11 mouse cellular contexts compared by ENCODE assay signal in genomic region chr8:119427634-119428349, GRCm38 (mm10). TPM values are rescaled to one million over a fixed set of nuclear protein-coding genes. Genes with fewer than 3 reads are reported as not detected.
DNase-seq lines count a peak whose midpoint lies in the region; ATAC-seq and TF ChIP-seq lines count a peak whose summit lies in the region.
"Had no signal": no experiment of that assay in that cellular context is flagged by ENCODE, and none has a peak within 500 bp of the region (broad histone marks: within the 10 kb centered on the region; RNA-seq: fewer than 3 reads in every experiment).

No protein-coding gene starts in this region.

- H3K27me3 ChIP-seq in spleen, adult 2 months (ENCODE audit: control insufficient read depth, insufficient read depth, low read length), result no peaks in the 10 kb centered on the region
- H3K27me3 ChIP-seq: embryonic facial prominence, embryonic 12.5 days had no signal

- ATAC-seq in neutrophil, adult 5-6 weeks (ENCODE audit: extremely low read depth, insufficient number of reproducible peaks, low FRiP score, poor library complexity, severe bottlenecking), result 0 out of 2 replicates have a peak, but pooled peaks have one; percentile 4
- ATAC-seq: intestine, postnatal 0 days had no signal

- peak; percentile 76 for DNase-seq in adrenal gland, postnatal 10 days
- DNase-seq in adrenal gland, adult 18-20 months (ENCODE audit: low spot score in 2 of 2), result no peak
- DNase-seq in spleen, adult 2 months (ENCODE audit: low read depth in 1 of 2, low spot score in 2 of 2), result peak in 1 of 2 experiments; percentile 53
- no peak for DNase-seq in spleen, postnatal 14 days (ENCODE audit: low spot score in 2 of 2)
- peak; percentile 68 to 71 for DNase-seq in cerebellum, postnatal 14 days
- no peak for DNase-seq in left cerebral cortex, adult 8-10 months (ENCODE audit: low spot score in 2 of 2)
- DNase-seq in lung, adult 2 months, result no peak
- DNase-seq: lung, postnatal 10 days had no signal

- H3K27ac ChIP-seq in spleen, adult 2 months (ENCODE audit: insufficient read depth, low read length), result peak overlapping the region; percentile 30; the same call in 1 of the 2 replicates
- H3K27ac ChIP-seq: embryonic facial prominence, embryonic 12.5 days had no signal

- no peak overlapping the region for H3K4me3 ChIP-seq in spleen, adult 2 months (ENCODE audit: extremely low read depth, insufficient read depth, insufficient read length)
- no peak overlapping the region for H3K4me3 ChIP-seq in lung, adult 2 months (replicated peaks; ENCODE audit: extremely low read depth, low read depth, low read length)
- H3K4me3 ChIP-seq: embryonic facial prominence, embryonic 12.5 days had no signal

- no peak for TF ChIP-seq POLR2A in spleen, adult 2 months (IDR thresholded peaks at IDR 0.05; ENCODE audit: low read depth, low read length)
- TF ChIP-seq POLR2A in lung, adult 2 months (IDR thresholded peaks at IDR 0.05; ENCODE audit: borderline replicate concordance, extremely low read depth, low read depth, low read length), result no peak

- no peak for TF ChIP-seq CTCF in spleen, adult 2 months (IDR thresholded peaks at IDR 0.05; ENCODE audit: extremely low read depth, insufficient read depth, insufficient read length, insufficient replicate concordance)
- no peak for TF ChIP-seq CTCF in lung, adult 2 months (IDR thresholded peaks at IDR 0.05; ENCODE audit: insufficient read depth, low read length)

- H3K36me3 ChIP-seq in spleen, adult 2 months (ENCODE audit: control insufficient read depth, insufficient read depth, low read length), result no peaks in the 10 kb centered on the region
- H3K36me3 ChIP-seq: embryonic facial prominence, embryonic 12.5 days had no signal

- WGBS in spleen, adult 2 months, result 44% methylated on average over 12 of the region's 12 CpGs
- WGBS in lung, adult 2 months, result 66% methylated on average over 12 of the region's 12 CpGs

- peaks cover 55% of the 10 kb centered on the region for H3K4me1 ChIP-seq in spleen, adult 2 months (ENCODE audit: control insufficient read depth, insufficient read depth, insufficient read length)
- H3K4me1 ChIP-seq in lung, adult 2 months (ENCODE audit: control insufficient read depth, insufficient read depth, low read length), result peaks cover 34% of the 10 kb centered on the region

RNA-seq across cellular contexts. Expression of gene Osgin1, which starts 6.1 kb away (rescaled TPM):
- total RNA-seq in adrenal gland, postnatal 10 days (2021), result 10 to 100 TPM; 72.1 to 81.4 TPM
- 100 to 1,000 TPM; 161 to 218 TPM for total RNA-seq in adrenal gland, adult 18-20 months (2021)
- polyA plus RNA-seq in spleen, adult 2 months (2012; rRNA removed), result 15.6 and 20.7 TPM in 2 replicates
- 33.6 and 37.2 TPM in 2 replicates for total RNA-seq in neutrophil, adult 5-6 weeks (2017)
- total RNA-seq in left cerebral cortex, adult 8-10 months (2022), result 1 to 10 TPM in 1 of 4 experiments, under 1 TPM in 3; 0.39 to 1.5 (median 0.74) TPM
- 48.8 and 57.9 TPM in 2 replicates for polyA plus RNA-seq in lung, adult 2 months (2012; rRNA removed)

RNA-seq across cellular contexts. Expression of gene Necab2, which starts 18.7 kb away (rescaled TPM):
- 10 to 100 TPM in 1 of 2 experiments, 1 to 10 TPM in 1; 9.4 to 11.9 TPM for total RNA-seq in adrenal gland, postnatal 10 days (2021)
- 1 to 10 TPM; 6.2 to 8.6 TPM for total RNA-seq in adrenal gland, adult 18-20 months (2021)
- 0.23 and 0.27 TPM in 2 replicates for polyA plus RNA-seq in spleen, adult 2 months (2012; rRNA removed)
- not detected in 2 replicates for total RNA-seq in neutrophil, adult 5-6 weeks (2017)
- 10 to 100 TPM; 91.8 to 100.0 (median 96.7) TPM for total RNA-seq in left cerebral cortex, adult 8-10 months (2022)
- 0.63 and 1.0 TPM in 2 replicates for polyA plus RNA-seq in lung, adult 2 months (2012; rRNA removed)

RNA-seq across cellular contexts. Expression of gene Mlycd, which starts 33.1 kb away (rescaled TPM):
- total RNA-seq in adrenal gland, postnatal 10 days (2021), result 10 to 100 TPM; 69.7 to 86.6 TPM
- 10 to 100 TPM; 51.7 to 57.8 TPM for total RNA-seq in adrenal gland, adult 18-20 months (2021)
- 17.8 and 23.6 TPM in 2 replicates for polyA plus RNA-seq in spleen, adult 2 months (2012; rRNA removed)
- 10.9 and 11.8 TPM in 2 replicates for total RNA-seq in neutrophil, adult 5-6 weeks (2017)
- total RNA-seq in left cerebral cortex, adult 8-10 months (2022), result 10 to 100 TPM; 29.0 to 31.0 (median 30.1) TPM
- polyA plus RNA-seq in lung, adult 2 months (2012; rRNA removed), result 26.9 and 32.0 TPM in 2 replicates

Comparison
In these comparisons a context has a peak if more than half of its experiments do, and no peak if none do; other contexts are left out.
1. DNase-seq: peak in adrenal gland, postnatal 10 days (single experiment) and cerebellum, postnatal 14 days (2 of 2); none in adrenal gland, adult 18-20 months (0 of 2), spleen, postnatal 14 days (0 of 2), left cerebral cortex, adult 8-10 months (0 of 2) and lung, adult 2 months (single experiment).
2. RNA of gene Osgin1, which starts 6.1 kb away (total RNA-seq): 161 to 218 TPM in adrenal gland, adult 18-20 months, 72.1 to 81.4 TPM in adrenal gland, postnatal 10 days and 33.6 to 37.2 TPM in neutrophil, adult 5-6 weeks; 0.39 to 1.5 TPM in left cerebral cortex, adult 8-10 months; every median in the first group is over 10 times any median in the second.
3. RNA of gene Necab2, which starts 18.7 kb away (total RNA-seq): 91.8 to 100.0 TPM in left cerebral cortex, adult 8-10 months; 9.4 to 11.9 TPM in adrenal gland, postnatal 10 days, 6.2 to 8.6 TPM in adrenal gland, adult 18-20 months and not detected in neutrophil, adult 5-6 weeks; every median in the first group is over 4 times any median in the second.